Mouse (Mus musculus): Measurements from ENCODE around the gene Polr2l. TPM values are rescaled to one million over a fixed set of nuclear protein-coding genes. Genes with fewer than 3 reads are reported as not detected.
A peak's percentile ranks its signal among the peaks of the same experiment; 100 is the strongest.

The Polr2l gene
- polyA plus RNA-seq (2014; fragmentation: Nextera tagmentation; extraction: Ambion mirVana): 77.9 and 85.5 TPM in 2 replicates

GRCm38 (mm10) chr7:141475011-141475804, at the start of gene Polr2l, which contains the start of gene Tspan4:
Polr2l (minus strand) TSS chr7:141475132.
Tspan4 (plus strand) TSS chr7:141475240.
- Histone ChIP-seq H3K4me2 (replicated peaks; ENCODE audit: low read depth, low read length) (peak within 1 kb of the TSS; percentile 90), H3K4me3 (ENCODE audit: low read length) (peak within 1 kb of the TSS; percentile 85), H3K9ac (ENCODE audit: low read depth, low read length) (peak within 1 kb of the TSS; percentile 87), H3K27me3 (ENCODE audit: control insufficient read depth, insufficient read depth, low read length) (no peaks in the 10 kb centered on the region), H3K27ac (ENCODE audit: low read depth, low read length) (peak within 1 kb of the TSS; percentile 95), H3K36me3 (ENCODE audit: control insufficient read depth, insufficient read depth, low read length) (peaks cover 26% of the 10 kb centered on the region), H3K9me3 (ENCODE audit: control insufficient read depth, low read length) (no peaks in the 10 kb centered on the region), H3K4me1 (ENCODE audit: control insufficient read depth, insufficient read depth, low read length) (peaks cover 40% of the 10 kb centered on the region)
- peak; percentile 65 for ATAC-seq (ENCODE audit: low FRiP score, low TSS enrichment)
- under 1% methylated on average over 81 of the region's 87 CpGs for WGBS

DNA sequence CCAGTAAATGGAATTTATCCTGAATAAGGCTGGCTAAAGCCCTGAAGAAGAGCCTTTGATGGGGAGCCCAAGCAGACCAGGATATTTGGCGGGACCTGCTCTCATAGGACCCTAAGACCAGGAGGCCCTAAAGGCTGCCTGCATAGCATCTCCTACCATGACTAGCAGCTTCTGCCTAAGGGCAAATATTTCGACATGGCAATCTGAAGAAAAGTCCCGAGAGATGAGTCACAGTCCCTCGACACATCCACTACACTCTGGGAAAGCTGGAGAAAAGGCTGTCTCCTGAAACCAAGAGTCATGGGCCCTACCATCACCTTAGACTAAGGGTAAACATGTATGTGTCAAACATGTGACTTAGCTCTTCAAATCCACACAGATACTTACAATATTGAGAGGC, 49.3 kb upstream of the Polr2l start:
- peak overlapping the region; percentile 47; the same call in 1 of the 2 replicates for H3K27ac ChIP-seq (ENCODE audit: low read depth, low read length)
- WGBS: 83% methylated on average over 4 of the region's 4 CpGs

DNA sequence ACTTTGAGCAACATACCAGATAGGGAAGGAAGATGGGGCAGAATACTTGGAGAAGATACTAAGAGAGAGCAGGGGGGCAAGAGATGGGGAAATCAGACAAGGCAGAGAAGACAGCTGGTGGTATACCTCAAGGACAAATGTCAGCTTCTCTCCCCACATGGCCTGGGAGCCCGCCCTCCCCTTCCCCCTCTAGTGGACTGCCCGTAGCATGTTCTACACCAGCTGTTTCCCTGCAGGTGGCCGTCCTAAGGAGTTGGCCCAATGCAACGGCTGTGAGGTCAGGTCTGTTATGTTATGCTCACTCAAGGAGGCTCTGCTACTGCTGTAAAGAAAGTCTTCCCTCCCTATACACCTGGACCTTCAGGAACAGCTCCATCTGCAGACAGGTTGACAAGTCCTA, 48.1 kb upstream of the Polr2l start:
- Histone ChIP-seq H3K4me3 (ENCODE audit: low read length) (no peak overlapping the region), H3K9me3 (ENCODE audit: control insufficient read depth, low read length) (no peaks in the 10 kb centered on the region), H3K36me3 (ENCODE audit: control insufficient read depth, insufficient read depth, low read length) (peaks cover 13% of the 10 kb centered on the region), H3K9ac (ENCODE audit: low read depth, low read length) (no peak overlapping the region; the same call in 1 of the 2 replicates), H3K4me2 (replicated peaks; ENCODE audit: low read depth, low read length) (no peak overlapping the region), H3K27ac (ENCODE audit: low read depth, low read length) (no peak overlapping the region), H3K4me1 (ENCODE audit: control insufficient read depth, insufficient read depth, low read length) (no peaks in the 10 kb centered on the region), H3K27me3 (ENCODE audit: control insufficient read depth, insufficient read depth, low read length) (no peaks in the 10 kb centered on the region)
- ATAC-seq (ENCODE audit: low FRiP score, low TSS enrichment): no peak
- WGBS: 44% methylated on average over 4 of the region's 4 CpGs

More for the DNA sequence above, 49.3 kb upstream of the Polr2l start:
- H3K9ac ChIP-seq (ENCODE audit: low read depth, low read length): no peak overlapping the region
- H3K27me3 ChIP-seq (ENCODE audit: control insufficient read depth, insufficient read depth, low read length): no peaks in the 10 kb centered on the region
- no peaks in the 10 kb centered on the region for H3K9me3 ChIP-seq (ENCODE audit: control insufficient read depth, low read length)
- no peak for ATAC-seq (ENCODE audit: low FRiP score, low TSS enrichment)
- no peak overlapping the region for H3K4me2 ChIP-seq (replicated peaks; ENCODE audit: low read depth, low read length)
- H3K4me3 ChIP-seq (ENCODE audit: low read length): no peak overlapping the region
- H3K4me1 ChIP-seq (ENCODE audit: control insufficient read depth, insufficient read depth, low read length): no peaks in the 10 kb centered on the region
- peaks cover 14% of the 10 kb centered on the region for H3K36me3 ChIP-seq (ENCODE audit: control insufficient read depth, insufficient read depth, low read length)

DNA sequence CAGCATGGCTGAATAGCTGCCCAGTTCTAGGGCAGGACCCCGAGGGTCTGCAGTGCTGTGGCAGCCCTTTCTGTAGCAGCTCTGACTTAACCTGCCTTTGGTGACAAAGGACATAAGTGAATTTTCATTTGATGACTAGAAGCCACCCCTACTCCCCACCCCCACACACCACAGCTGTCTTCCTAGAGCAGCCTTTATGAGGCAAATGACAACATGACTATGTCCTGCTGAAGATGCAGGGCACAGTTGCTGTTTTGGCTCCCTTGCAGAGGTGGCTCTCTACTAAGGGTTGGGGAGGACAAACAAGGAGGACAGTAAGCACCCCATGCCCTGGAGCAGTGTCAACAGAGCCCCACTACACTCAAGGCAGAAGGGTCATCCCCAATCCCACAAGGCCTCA, 44.9 kb upstream of the Polr2l start:
- Histone ChIP-seq H3K9me3 (ENCODE audit: control insufficient read depth, low read length) (no peaks in the 10 kb centered on the region), H3K4me3 (ENCODE audit: low read length) (no peak overlapping the region), H3K4me2 (replicated peaks; ENCODE audit: low read depth, low read length) (no peak overlapping the region), H3K9ac (ENCODE audit: low read depth, low read length) (no peak overlapping the region), H3K4me1 (ENCODE audit: control insufficient read depth, insufficient read depth, low read length) (no peaks in the 10 kb centered on the region), H3K27ac (ENCODE audit: low read depth, low read length) (no peak overlapping the region), H3K36me3 (ENCODE audit: control insufficient read depth, insufficient read depth, low read length) (peaks cover 5% of the 10 kb centered on the region; the same call in 1 of the 2 replicates), H3K27me3 (ENCODE audit: control insufficient read depth, insufficient read depth, low read length) (no peaks in the 10 kb centered on the region)
- ATAC-seq (ENCODE audit: low FRiP score, low TSS enrichment): no peak
- WGBS: 90% methylated on average over 1 of the region's 1 CpGs

DNA sequence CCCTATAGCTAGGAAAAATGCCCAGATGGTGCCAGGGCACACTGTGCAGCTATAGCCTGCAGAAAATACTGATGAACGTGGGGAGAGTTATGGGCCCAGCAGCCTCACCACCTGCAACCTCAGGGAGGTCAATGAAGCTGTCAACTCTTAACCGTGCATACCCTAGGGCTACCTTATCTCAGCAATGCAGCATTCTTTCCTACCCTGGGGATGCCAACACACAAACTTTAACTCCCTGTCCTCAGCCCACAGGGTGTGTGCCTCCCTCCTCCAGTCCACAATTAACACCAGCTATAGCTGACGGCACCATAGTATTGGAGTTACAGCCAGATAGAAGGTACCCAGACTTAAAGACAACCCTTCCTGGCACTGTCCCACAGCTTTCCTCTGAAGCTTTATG, 44.0 kb upstream of the Polr2l start:
- no peak overlapping the region for H3K9ac ChIP-seq (ENCODE audit: low read depth, low read length)
- H3K9me3 ChIP-seq (ENCODE audit: control insufficient read depth, low read length): no peaks in the 10 kb centered on the region
- H3K4me1 ChIP-seq (ENCODE audit: control insufficient read depth, insufficient read depth, low read length): no peaks in the 10 kb centered on the region
- no peak overlapping the region for H3K4me2 ChIP-seq (replicated peaks; ENCODE audit: low read depth, low read length)
- no peak overlapping the region for H3K4me3 ChIP-seq (ENCODE audit: low read length)
- no peak overlapping the region for H3K27ac ChIP-seq (ENCODE audit: low read depth, low read length)
- H3K36me3 ChIP-seq (ENCODE audit: control insufficient read depth, insufficient read depth, low read length): peaks cover 5% of the 10 kb centered on the region; the same call in 1 of the 2 replicates
- no peak for ATAC-seq (ENCODE audit: low FRiP score, low TSS enrichment)
- no peaks in the 10 kb centered on the region for H3K27me3 ChIP-seq (ENCODE audit: control insufficient read depth, insufficient read depth, low read length)
- 76% methylated on average over 3 of the region's 3 CpGs for WGBS

- 89% methylated on average over 5 of the region's 5 CpGs for WGBS
- Histone ChIP-seq H3K9ac (ENCODE audit: low read depth, low read length) (no peak overlapping the region), H3K9me3 (ENCODE audit: control insufficient read depth, low read length) (no peaks in the 10 kb centered on the region), H3K4me1 (ENCODE audit: control insufficient read depth, insufficient read depth, low read length) (no peaks in the 10 kb centered on the region), H3K4me2 (replicated peaks; ENCODE audit: low read depth, low read length) (no peak overlapping the region), H3K27me3 (ENCODE audit: control insufficient read depth, insufficient read depth, low read length) (no peaks in the 10 kb centered on the region), H3K4me3 (ENCODE audit: low read length) (no peak overlapping the region), H3K36me3 (ENCODE audit: control insufficient read depth, insufficient read depth, low read length) (peaks cover 5% of the 10 kb centered on the region; the same call in 1 of the 2 replicates), H3K27ac (ENCODE audit: low read depth, low read length) (no peak overlapping the region)
- no peak for ATAC-seq (ENCODE audit: low FRiP score, low TSS enrichment)
These were observed 43.4 kb upstream of the Polr2l start for GRCm38 (mm10) chr7:141518296-141518695.

- Histone ChIP-seq H3K4me1 (ENCODE audit: control insufficient read depth, insufficient read depth, low read length) (no peaks in the 10 kb centered on the region), H3K27me3 (ENCODE audit: control insufficient read depth, insufficient read depth, low read length) (no peaks in the 10 kb centered on the region), H3K36me3 (ENCODE audit: control insufficient read depth, insufficient read depth, low read length) (peaks cover 5% of the 10 kb centered on the region; the same call in 1 of the 2 replicates), H3K9me3 (ENCODE audit: control insufficient read depth, low read length) (no peaks in the 10 kb centered on the region), H3K9ac (ENCODE audit: low read depth, low read length) (no peak overlapping the region), H3K4me2 (replicated peaks; ENCODE audit: low read depth, low read length) (no peak overlapping the region), H3K27ac (ENCODE audit: low read depth, low read length) (no peak overlapping the region), H3K4me3 (ENCODE audit: low read length) (no peak overlapping the region)
- 88% methylated on average over 4 of the region's 4 CpGs for WGBS
- no peak for ATAC-seq (ENCODE audit: low FRiP score, low TSS enrichment)
These were observed 42.7 kb upstream of the Polr2l start for GRCm38 (mm10) chr7:141517638-141518037.

DNA sequence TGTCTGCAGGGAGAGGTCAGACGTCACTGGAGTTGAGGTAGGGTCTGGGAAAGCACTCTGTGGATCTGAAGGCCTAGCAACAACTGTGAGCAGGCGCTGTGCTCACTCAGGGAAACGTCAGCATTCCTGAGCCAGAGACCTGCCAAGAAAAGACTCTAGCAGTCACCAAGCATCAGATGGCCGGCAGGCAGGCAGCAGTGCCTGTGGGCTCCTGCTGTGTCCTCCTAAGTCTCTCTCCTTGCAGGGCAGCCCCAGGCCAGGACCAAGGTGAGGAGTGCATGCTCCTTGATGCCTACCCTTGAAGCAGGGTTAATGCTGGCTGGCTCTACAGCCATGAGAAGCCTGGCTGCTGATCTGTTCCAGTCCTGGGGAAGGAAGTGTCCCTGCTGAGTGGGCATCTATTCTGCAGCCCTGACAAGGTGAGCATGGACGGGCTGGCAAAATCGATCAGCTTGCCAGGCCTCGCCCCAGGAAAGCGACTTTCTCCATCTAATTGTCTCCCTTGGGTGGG, 35.8 kb upstream of the Polr2l start:
- Histone ChIP-seq H3K9ac (ENCODE audit: low read depth, low read length) (no peak overlapping the region), H3K27me3 (ENCODE audit: control insufficient read depth, insufficient read depth, low read length) (no peaks in the 10 kb centered on the region), H3K4me3 (ENCODE audit: low read length) (no peak overlapping the region), H3K27ac (ENCODE audit: low read depth, low read length) (no peak overlapping the region), H3K4me2 (replicated peaks; ENCODE audit: low read depth, low read length) (no peak overlapping the region), H3K4me1 (ENCODE audit: control insufficient read depth, insufficient read depth, low read length) (no peaks in the 10 kb centered on the region), H3K9me3 (ENCODE audit: control insufficient read depth, low read length) (no peaks in the 10 kb centered on the region), H3K36me3 (ENCODE audit: control insufficient read depth, insufficient read depth, low read length) (no peaks in the 10 kb centered on the region; the same call in 1 of the 2 replicates)
- ATAC-seq (ENCODE audit: low FRiP score, low TSS enrichment): no peak
- WGBS: 82% methylated on average over 8 of the region's 8 CpGs

DNA sequence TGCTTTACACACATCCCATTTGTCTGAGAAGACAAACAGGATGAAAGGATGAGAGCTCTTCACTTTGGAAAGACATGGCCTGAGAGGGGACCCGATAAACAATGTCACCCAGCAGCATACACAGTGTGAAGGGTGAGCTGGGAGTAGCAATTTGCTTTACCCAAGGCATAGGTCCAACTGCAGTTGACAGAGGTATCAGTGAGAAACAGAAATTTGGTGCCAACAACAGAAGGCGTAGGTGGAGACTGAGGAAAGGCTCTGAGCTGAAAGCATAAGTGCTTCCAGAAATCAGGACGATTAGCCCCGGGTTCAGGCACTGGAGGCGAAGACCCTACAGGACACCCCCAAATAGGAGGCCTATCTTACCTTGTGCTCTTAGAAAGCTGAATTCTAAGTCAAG, 35.3 kb upstream of the Polr2l start:
- 92% methylated on average over 5 of the region's 5 CpGs for WGBS
- no peak for ATAC-seq (ENCODE audit: low FRiP score, low TSS enrichment)

More for the DNA sequence above, 35.3 kb upstream of the Polr2l start:
- no peak overlapping the region for H3K9ac ChIP-seq (ENCODE audit: low read depth, low read length)
- no peaks in the 10 kb centered on the region for H3K27me3 ChIP-seq (ENCODE audit: control insufficient read depth, insufficient read depth, low read length)
- H3K36me3 ChIP-seq (ENCODE audit: control insufficient read depth, insufficient read depth, low read length): no peaks in the 10 kb centered on the region; the same call in 1 of the 2 replicates
- no peaks in the 10 kb centered on the region for H3K4me1 ChIP-seq (ENCODE audit: control insufficient read depth, insufficient read depth, low read length)
- no peaks in the 10 kb centered on the region for H3K9me3 ChIP-seq (ENCODE audit: control insufficient read depth, low read length)
- no peak overlapping the region for H3K4me2 ChIP-seq (replicated peaks; ENCODE audit: low read depth, low read length)
- H3K4me3 ChIP-seq (ENCODE audit: low read length): no peak overlapping the region
- H3K27ac ChIP-seq (ENCODE audit: low read depth, low read length): no peak overlapping the region
